Mouse (Mus musculus) liver, adult 2 months (tissue): ENCODE measurements at regions not wholly inside any gene's neighbourhood (a gene's known extent, or its start where the extent isn't known, plus 50 kb on each side); places are given as distances from the start of the nearest gene placed in this dataset.

Experiments used
- CTCF ChIP-seq: fragments of 200-500 bp; IDR thresholded peaks from 2 replicates; pipeline ENCODE4 v1.5.1; 2011; ENCODE audit warnings: low read depth, low read length, control low read depth
- POLR2A ChIP-seq: fragments of 200-500 bp; IDR thresholded peaks from 2 replicates; pipeline ENCODE4 v1.6.1; 2011; ENCODE audit warnings: low read length, control low read depth; ENCODE audit not compliant: insufficient read depth; ENCODE audit errors: extremely low read depth

- TF ChIP-seq POLR2A: no peak
- no peak for TF ChIP-seq CTCF
Measured at GRCm38 (mm10) chr7:40622811-40623210, 275.3 kb upstream of the Vstm2b start.
